Mouse (Mus musculus) ES-Bruce4 (cell line): ENCODE measurements around the gene Pam.

ENCODE experiments used
- EP300 ChIP-seq: IDR thresholded peaks from 2 replicates; pipeline ENCODE4 v1.6.1; 2011; ENCODE audit warnings: low read depth, low read length; ENCODE audit not compliant: insufficient read depth
- POLR2A ChIP-seq: IDR thresholded peaks from one replicate; pipeline ENCODE4 v1.8.1; 2011; ENCODE audit warnings: low read length; ENCODE audit not compliant: insufficient read depth

DNA sequence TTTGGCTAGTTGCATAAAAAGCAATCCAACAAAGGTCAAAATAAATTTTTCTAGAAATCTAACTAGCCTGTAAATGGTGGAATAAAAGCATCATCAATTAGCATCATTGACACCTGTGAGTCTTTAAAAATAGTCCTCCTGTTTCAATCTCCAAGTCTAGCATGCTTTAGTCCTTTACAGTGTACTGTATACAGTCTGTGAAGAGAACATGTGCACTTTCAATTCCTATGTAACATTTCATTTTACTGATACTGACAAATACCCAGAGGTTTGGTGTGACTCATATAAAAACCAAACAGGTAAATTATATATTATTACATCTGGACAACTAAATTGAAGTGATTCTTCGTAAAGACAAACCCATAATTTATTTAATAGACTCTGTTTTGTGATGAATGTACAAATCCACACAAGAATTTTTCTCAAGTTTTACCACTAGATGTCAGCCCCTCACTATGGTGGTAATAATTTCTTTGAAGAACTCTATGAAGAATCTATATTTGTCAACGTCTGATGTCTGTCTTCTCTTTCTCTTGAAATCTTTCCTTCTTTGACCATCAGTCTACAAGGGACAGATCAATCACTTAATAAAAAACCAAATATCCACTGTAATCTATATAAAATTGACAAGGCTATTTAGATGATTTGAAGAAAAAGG, 286.1 kb downstream of the Pam start:
- no peak for TF ChIP-seq EP300
- no peak for TF ChIP-seq POLR2A
